Mouse (Mus musculus): ENCODE measurements around the gene Usp42. TPM values are rescaled to one million over a fixed set of nuclear protein-coding genes. Genes with fewer than 3 reads are reported as not detected.

The Usp42 gene
- total RNA-seq, 2 experiments from 2014 or later, result 6.2 to 6.5 TPM

Other genes with a start within 250 kb of the Usp42 start
- 100 to 1,000 TPM; 197 to 208 TPM for gene Rac1, start 204.2 kb downstream of the Usp42 start, total RNA-seq (2021)
- 10 to 100 TPM; 33.5 to 39.5 TPM for gene Cyth3, start 109.8 kb downstream of the Usp42 start, total RNA-seq (2021)
- 10 to 100 TPM; 20.0 to 21.3 TPM for gene Eif2ak1, start 85.5 kb upstream of the Usp42 start, total RNA-seq (2021)
- gene Ankrd61, start 165.4 kb upstream of the Usp42 start, total RNA-seq (2021), result not detected
- 100 to 1,000 TPM in 1 of 2 experiments, 10 to 100 TPM in 1; 99.6 to 114 TPM for gene Aimp2, start 177.6 kb upstream of the Usp42 start, total RNA-seq (2021)
- 1 to 10 TPM; 4.2 to 5.5 TPM for gene Pms2, start 177.7 kb upstream of the Usp42 start, total RNA-seq (2021)
- gene Gm42421, start 195.9 kb upstream of the Usp42 start, total RNA-seq (2021), result not detected
- gene Rsph10b, start 200.8 kb upstream of the Usp42 start, total RNA-seq (2021), result under 1 TPM; 0.25 to 0.84 TPM

Measured in gastrocnemius, postnatal 14 days (tissue).